ENCODE assay signal across 1 mouse cellular context in genomic region chr11:51582713-51583112, GRCm38 (mm10).
A peak's percentile ranks its signal among the peaks of the same experiment; 100 is the strongest.
TF ChIP-seq lines count a peak whose summit lies in the region.

No protein-coding gene starts in this region.

TF ChIP-seq in MEL, 35 proteins besides CTCF, POLR2A, EP300 and RAD21:
- TF ChIP-seq ZC3H11A (IDR thresholded peaks at IDR 0.05; ENCODE audit: low read depth, low read length) (peak; percentile 67; the same call in 1 of the 2 replicates), SIN3A (IDR thresholded peaks at IDR 0.05; ENCODE audit: low read length) (peak; percentile 54), CHD1 (IDR thresholded peaks at IDR 0.05; ENCODE audit: low read depth, low read length) (no peak), E2F4 (IDR thresholded peaks at IDR 0.05; ENCODE audit: borderline replicate concordance, low read depth, low read length) (no peak), BHLHE40 (IDR thresholded peaks at IDR 0.05; ENCODE audit: borderline replicate concordance, low read depth, low read length) (0 out of 2 replicates have a peak, but pooled peaks have one; percentile 47), SMC3 (IDR thresholded peaks at IDR 0.05; ENCODE audit: low read depth, low read length) (peak; percentile 83)
TF ChIP-seq in MEL: peak in this region for 4.
